Mouse (Mus musculus): ENCODE measurements around the gene Mrgprh. TPM values are rescaled to one million over a fixed set of nuclear protein-coding genes. Genes with fewer than 3 reads are reported as not detected.

Gene Mrgprh
- polyA plus RNA-seq (2015; fragmentation: Nextera tagmentation; extraction: Ambion mirVana) = not detected in 2 replicates

DNA sequence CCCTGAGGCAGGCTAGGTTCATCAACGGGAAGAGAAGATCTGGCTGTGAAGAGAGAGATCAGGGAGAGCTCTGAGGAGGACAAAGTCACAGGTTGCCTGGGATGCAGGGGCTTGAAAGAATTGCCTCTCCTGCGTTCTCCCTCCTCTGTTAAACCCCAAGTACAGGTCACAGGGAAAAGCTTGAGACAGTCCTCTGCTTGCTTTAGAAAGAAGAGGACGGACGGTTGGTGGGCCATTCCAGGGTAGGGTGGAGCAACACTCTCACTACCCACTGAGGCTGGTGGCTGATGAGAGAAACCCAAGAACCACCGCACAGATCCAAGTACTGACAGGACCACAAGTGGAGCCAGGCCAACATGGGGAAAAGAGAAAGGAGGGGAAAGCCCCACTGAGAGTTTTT lies at the start of gene Mrgprh:
Mrgprh (plus strand) TSS at position 301 of the 400 bp plus-strand sequence.
- Histone ChIP-seq H3K27ac (no peak within 1 kb of the TSS), H3K9me3 (replicated peaks) (no peaks in the 10 kb centered on the region), H3K9ac (no peak within 1 kb of the TSS), H3K36me3 (no peaks in the 10 kb centered on the region), H3K4me2 (no peak within 1 kb of the TSS), H3K27me3 (peaks cover 13% of the 10 kb centered on the region; the same call in 1 of the 2 replicates), H3K4me1 (peaks cover 10% of the 10 kb centered on the region; the same call in 1 of the 2 replicates), H3K4me3 (replicated peaks) (no peak within 1 kb of the TSS)
- no peak for ATAC-seq (replicated peaks; ENCODE audit: low FRiP score)
- 87% methylated on average over 5 of the region's 5 CpGs for WGBS

DNA sequence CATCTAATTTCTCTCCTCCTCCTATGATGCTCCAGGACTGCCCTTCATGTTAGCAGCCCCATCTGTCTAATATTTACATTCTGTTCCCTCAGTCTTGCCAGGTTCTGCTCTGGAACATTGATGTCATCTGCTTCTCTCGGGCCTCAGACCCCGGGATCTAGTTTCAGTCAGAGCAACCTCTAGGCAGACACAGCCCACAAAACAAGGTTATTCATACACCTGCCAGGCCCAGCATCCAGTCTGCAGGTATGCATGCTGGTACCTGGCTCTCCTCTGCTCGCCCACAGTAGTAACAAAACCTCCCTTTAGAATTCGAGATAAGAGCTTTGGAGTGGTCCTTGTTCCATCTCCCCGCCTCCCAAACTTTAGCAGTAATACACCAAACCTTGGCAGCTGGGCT lies 45.5 kb upstream of the Mrgprh start:
- H3K9ac ChIP-seq = no peak overlapping the region
- no peaks in the 10 kb centered on the region for H3K4me1 ChIP-seq
- 72% methylated on average over 5 of the region's 5 CpGs for WGBS
- no peaks in the 10 kb centered on the region; the same call in none of the 2 replicates for H3K9me3 ChIP-seq (replicated peaks)
- no peaks in the 10 kb centered on the region for H3K27me3 ChIP-seq
- no peak overlapping the region for H3K4me2 ChIP-seq
- H3K36me3 ChIP-seq = no peaks in the 10 kb centered on the region
- H3K4me3 ChIP-seq (replicated peaks) = no peak overlapping the region
- no peak for ATAC-seq (replicated peaks; ENCODE audit: low FRiP score)
- H3K27ac ChIP-seq = no peak overlapping the region

GRCm38 (mm10) chr17:12832231-12832630 lies 43.6 kb upstream of the Mrgprh start:
- Histone ChIP-seq H3K9me3 (replicated peaks) (no peaks in the 10 kb centered on the region; the same call in 1 of the 2 replicates), H3K36me3 (no peaks in the 10 kb centered on the region), H3K4me3 (replicated peaks) (no peak overlapping the region), H3K9ac (no peak overlapping the region), H3K4me2 (no peak overlapping the region), H3K4me1 (no peaks in the 10 kb centered on the region), H3K27me3 (no peaks in the 10 kb centered on the region), H3K27ac (no peak overlapping the region)
- no peak for ATAC-seq (replicated peaks; ENCODE audit: low FRiP score)
- WGBS = 96% methylated on average over 3 of the region's 3 CpGs

DNA sequence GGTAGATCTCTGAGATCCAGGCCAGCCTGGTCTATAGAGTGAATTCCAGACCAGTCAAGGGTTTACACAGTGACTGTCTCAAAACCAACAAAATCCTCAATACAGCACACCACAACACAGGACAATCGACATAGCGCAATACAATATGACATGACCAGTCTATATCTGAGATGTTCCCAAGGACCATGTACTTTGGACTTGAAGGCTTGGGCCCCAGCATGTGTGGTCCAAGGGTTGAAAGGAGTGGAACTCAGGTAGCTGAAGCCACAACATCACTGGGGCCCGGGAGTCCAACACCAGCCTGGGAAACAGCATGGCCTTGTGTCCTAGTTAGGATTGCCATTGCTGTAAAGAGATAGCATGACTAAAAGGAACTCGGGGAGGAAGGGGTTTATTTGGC lies 43.2 kb upstream of the Mrgprh start:
- H3K9ac ChIP-seq = no peak overlapping the region
- no peak for ATAC-seq (replicated peaks; ENCODE audit: low FRiP score)
- no peak overlapping the region for H3K27ac ChIP-seq
- WGBS = 95% methylated on average over 4 of the region's 4 CpGs
- no peaks in the 10 kb centered on the region; the same call in 1 of the 2 replicates for H3K9me3 ChIP-seq (replicated peaks)
- no peak overlapping the region for H3K4me2 ChIP-seq
- no peaks in the 10 kb centered on the region for H3K36me3 ChIP-seq
- H3K4me1 ChIP-seq = no peaks in the 10 kb centered on the region
- H3K4me3 ChIP-seq (replicated peaks) = no peak overlapping the region
- H3K27me3 ChIP-seq = no peaks in the 10 kb centered on the region

GRCm38 (mm10) chr17:12834317-12834716 lies 41.5 kb upstream of the Mrgprh start:
- WGBS = 64% methylated on average over 3 of the region's 3 CpGs
- H3K4me3 ChIP-seq (replicated peaks) = no peak overlapping the region
- ATAC-seq (replicated peaks; ENCODE audit: low FRiP score) = peak; percentile 85
- no peaks in the 10 kb centered on the region for H3K36me3 ChIP-seq
- no peak overlapping the region for H3K9ac ChIP-seq
- no peaks in the 10 kb centered on the region for H3K27me3 ChIP-seq
- H3K4me2 ChIP-seq = no peak overlapping the region
- H3K27ac ChIP-seq = 0 out of 2 replicates have a peak overlapping the region, but pooled peaks have one; percentile 71
- no peaks in the 10 kb centered on the region; the same call in 1 of the 2 replicates for H3K9me3 ChIP-seq (replicated peaks)
- H3K4me1 ChIP-seq = no peaks in the 10 kb centered on the region

DNA sequence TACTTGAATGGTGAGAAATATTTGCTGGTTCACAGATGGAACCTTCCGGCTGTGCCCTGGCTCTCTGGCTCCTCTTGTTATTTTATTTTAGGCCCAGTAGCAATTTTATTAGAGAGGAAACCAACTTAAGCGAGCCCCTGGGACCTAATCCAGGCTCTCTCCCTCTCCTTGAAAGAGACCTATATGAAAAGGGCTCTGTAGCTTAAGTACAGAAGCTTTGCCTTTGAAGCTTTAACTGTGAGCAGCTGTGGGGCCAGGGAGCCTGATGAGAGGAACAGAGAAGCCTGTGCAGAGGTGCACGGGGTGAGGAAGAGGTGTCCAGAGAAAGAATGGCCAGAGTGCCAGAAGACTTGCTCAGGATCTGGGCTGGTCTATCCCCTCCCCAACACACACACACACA lies 41.0 kb upstream of the Mrgprh start:
- Histone ChIP-seq H3K9me3 (replicated peaks) (no peaks in the 10 kb centered on the region; the same call in 1 of the 2 replicates), H3K4me2 (no peak overlapping the region), H3K36me3 (no peaks in the 10 kb centered on the region), H3K4me1 (no peaks in the 10 kb centered on the region), H3K27me3 (no peaks in the 10 kb centered on the region), H3K9ac (no peak overlapping the region), H3K4me3 (replicated peaks) (no peak overlapping the region), H3K27ac (peak overlapping the region; percentile 71)
- ATAC-seq (replicated peaks; ENCODE audit: low FRiP score) = no peak
- WGBS = 54% methylated on average over 3 of the region's 3 CpGs

- Histone ChIP-seq H3K27ac (no peak overlapping the region), H3K9ac (no peak overlapping the region), H3K4me1 (no peaks in the 10 kb centered on the region), H3K9me3 (replicated peaks) (no peaks in the 10 kb centered on the region; the same call in 1 of the 2 replicates), H3K4me3 (replicated peaks) (no peak overlapping the region), H3K4me2 (no peak overlapping the region), H3K27me3 (no peaks in the 10 kb centered on the region), H3K36me3 (no peaks in the 10 kb centered on the region)
- 92% methylated on average over 5 of the region's 5 CpGs for WGBS
- ATAC-seq (replicated peaks; ENCODE audit: low FRiP score) = no peak
These were observed 40.1 kb upstream of the Mrgprh start for GRCm38 (mm10) chr17:12835738-12836137.

DNA sequence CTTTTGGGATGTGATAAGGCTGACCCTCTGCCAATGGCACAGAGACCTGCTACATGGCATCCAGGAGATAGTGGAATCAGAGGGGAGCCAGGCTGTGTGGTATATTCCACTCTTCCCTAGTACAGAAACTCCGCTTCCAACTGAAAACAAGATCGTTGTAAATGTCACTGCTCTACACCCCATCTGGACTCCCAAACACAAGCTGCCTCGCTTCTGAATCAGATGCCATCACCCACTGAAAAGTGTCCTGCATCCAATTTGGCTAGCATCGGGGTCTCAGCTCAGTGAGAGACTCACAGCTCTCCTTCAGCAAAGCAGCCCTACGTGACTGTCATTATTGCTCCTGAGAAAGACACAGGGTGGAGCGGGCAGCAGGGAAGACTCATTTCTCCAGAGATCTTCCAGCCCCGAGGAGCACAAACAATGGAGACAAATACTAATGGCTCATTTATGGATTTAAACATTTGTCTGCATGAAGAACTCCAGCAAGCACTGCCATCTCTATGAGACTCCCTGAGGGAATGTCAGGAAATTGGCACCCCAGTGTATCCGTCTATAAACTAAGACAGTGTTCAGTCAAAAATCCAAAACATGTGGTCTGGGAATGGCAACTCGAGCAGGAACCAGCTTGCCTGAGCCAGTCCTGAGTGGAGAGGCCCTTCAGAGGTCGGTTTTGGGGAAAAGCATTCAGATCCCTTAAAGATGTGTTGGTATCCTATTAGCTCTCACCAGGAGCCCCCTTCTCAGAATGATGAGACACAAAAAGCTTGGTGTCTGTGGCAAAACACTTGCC lies 36.2 kb upstream of the Mrgprh start:
- ATAC-seq (replicated peaks; ENCODE audit: low FRiP score) = no peak
- Histone ChIP-seq H3K4me2 (no peak overlapping the region), H3K27me3 (no peaks in the 10 kb centered on the region), H3K9ac (no peak overlapping the region), H3K27ac (no peak overlapping the region), H3K36me3 (no peaks in the 10 kb centered on the region), H3K9me3 (replicated peaks) (no peaks in the 10 kb centered on the region), H3K4me3 (replicated peaks) (no peak overlapping the region), H3K4me1 (0 out of 2 replicates have a peak, but pooled peaks cover 5% of the 10 kb centered on the region)
- WGBS = 74% methylated on average over 10 of the region's 10 CpGs

GRCm38 (mm10) chr17:12843826-12844225 lies 32.0 kb upstream of the Mrgprh start:
- no peak overlapping the region for H3K9ac ChIP-seq
- H3K9me3 ChIP-seq (replicated peaks) = no peaks in the 10 kb centered on the region
- H3K4me2 ChIP-seq = no peak overlapping the region
- no peak overlapping the region for H3K4me3 ChIP-seq (replicated peaks)
- WGBS = 63% methylated on average over 6 of the region's 6 CpGs
- H3K27ac ChIP-seq = no peak overlapping the region
- ATAC-seq (replicated peaks; ENCODE audit: low FRiP score) = no peak
- H3K27me3 ChIP-seq = no peaks in the 10 kb centered on the region
- H3K4me1 ChIP-seq = peaks cover 16% of the 10 kb centered on the region
- H3K36me3 ChIP-seq = no peaks in the 10 kb centered on the region

DNA sequence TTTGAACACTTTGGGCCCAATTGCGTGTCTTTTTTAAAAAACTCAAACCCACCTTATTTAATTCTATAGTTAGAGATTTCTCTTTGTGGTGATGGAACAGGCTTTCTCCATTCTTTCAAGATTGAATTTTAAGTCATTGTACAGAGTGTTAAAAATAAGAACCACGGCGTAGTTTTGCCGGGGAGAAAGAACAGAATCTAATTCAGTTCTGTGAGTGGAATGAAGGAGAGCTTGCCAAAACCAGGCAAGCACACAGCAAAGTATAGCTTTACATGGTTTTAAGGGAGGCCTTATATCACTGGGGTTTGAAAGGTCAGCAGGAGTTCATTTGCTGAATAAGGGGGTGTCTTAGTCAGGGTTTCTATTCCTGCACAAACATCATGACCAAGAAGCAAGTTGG lies 31.3 kb upstream of the Mrgprh start:
- Histone ChIP-seq H3K4me2 (no peak overlapping the region), H3K9ac (no peak overlapping the region), H3K9me3 (replicated peaks) (no peaks in the 10 kb centered on the region), H3K4me1 (peaks cover 16% of the 10 kb centered on the region), H3K36me3 (no peaks in the 10 kb centered on the region), H3K27ac (no peak overlapping the region), H3K27me3 (no peaks in the 10 kb centered on the region), H3K4me3 (replicated peaks) (no peak overlapping the region)
- no peak for ATAC-seq (replicated peaks; ENCODE audit: low FRiP score)
- 81% methylated on average over 4 of the region's 4 CpGs for WGBS

DNA sequence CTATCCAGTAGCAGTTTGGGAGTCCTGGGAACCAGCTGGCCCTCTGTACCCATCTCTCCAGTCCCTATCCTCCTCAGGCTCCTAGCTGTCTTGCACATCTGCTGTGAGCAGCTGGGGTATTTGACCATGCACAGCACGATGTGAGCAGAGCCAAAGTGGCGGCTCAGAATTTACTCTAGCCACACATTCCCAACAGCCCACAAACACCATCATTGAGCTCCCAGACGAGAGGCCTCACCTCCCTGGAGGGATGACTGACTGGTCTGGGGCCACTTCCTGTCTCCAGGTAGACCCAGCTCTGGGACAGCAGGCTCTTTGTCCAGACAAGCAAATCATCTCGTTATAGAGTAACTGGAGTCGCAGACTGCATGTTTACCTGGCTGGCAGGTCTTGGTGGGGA lies 30.0 kb upstream of the Mrgprh start:
- Histone ChIP-seq H3K27ac (peak overlapping the region; percentile 64; the same call in 1 of the 2 replicates), H3K4me2 (0 out of 2 replicates have a peak overlapping the region, but pooled peaks have one; percentile 4), H3K27me3 (no peaks in the 10 kb centered on the region), H3K9me3 (replicated peaks) (no peaks in the 10 kb centered on the region), H3K4me3 (replicated peaks) (no peak overlapping the region), H3K9ac (no peak overlapping the region), H3K36me3 (no peaks in the 10 kb centered on the region), H3K4me1 (peaks cover 16% of the 10 kb centered on the region)
- 24% methylated on average over 5 of the region's 5 CpGs for WGBS
- ATAC-seq (replicated peaks; ENCODE audit: low FRiP score) = peak; percentile 40; the same call in 1 of the 2 replicates

- Histone ChIP-seq H3K27ac (peak overlapping the region; percentile 64; the same call in 1 of the 2 replicates), H3K4me3 (replicated peaks) (no peak overlapping the region), H3K27me3 (no peaks in the 10 kb centered on the region), H3K9ac (no peak overlapping the region), H3K36me3 (no peaks in the 10 kb centered on the region), H3K4me1 (peaks cover 16% of the 10 kb centered on the region), H3K4me2 (0 out of 2 replicates have a peak overlapping the region, but pooled peaks have one; percentile 4), H3K9me3 (replicated peaks) (no peaks in the 10 kb centered on the region)
- 64% methylated on average over 5 of the region's 5 CpGs for WGBS
- ATAC-seq (replicated peaks; ENCODE audit: low FRiP score) = peak; percentile 46; the same call in 1 of the 2 replicates
These were observed 29.4 kb upstream of the Mrgprh start for GRCm38 (mm10) chr17:12846474-12846873.

Data from kidney, embryonic 15.5 days (tissue).